Mouse (Mus musculus) liver, embryonic 14.5 days (tissue): ENCODE results near the gene Zic5. TPM values are rescaled to one million over a fixed set of nuclear protein-coding genes. Genes with fewer than 3 reads are reported as not detected.

ENCODE experiments used
- ATAC-seq: fragments of 200-750 bp; cut with Nextera tagmentation; 2 replicates; pipeline ENCODE4 v1.8.0; 2017; ENCODE audit warnings: moderate number of reproducible peaks, mild to moderate bottlenecking, moderate library complexity; ENCODE audit not compliant: insufficient read depth
- DNase-seq, 3 experiments: peaks; one replicate each; pipeline ENCODE4 v3.0.0-alpha.2; 2012 to 2013; ENCODE audit warnings: low read depth in 3 of 3, low spot score in 3 of 3
- H3K27ac ChIP-seq: fragments of 300-500 bp; sonication (generic); 2 replicates; pipeline ENCODE4 v1.5.1; 2014; ENCODE audit warnings: moderate library complexity, mild to moderate bottlenecking, control low read depth, inconsistent platforms
- H3K27me3 ChIP-seq: fragments of 300-500 bp; sonication (generic); 2 replicates; pipeline ENCODE4 v1.6.1; 2014; ENCODE audit warnings: mild to moderate bottlenecking, low read length, moderate library complexity; ENCODE audit not compliant: control insufficient read depth, insufficient read depth
- H3K36me3 ChIP-seq: fragments of 300-500 bp; sonication (generic); replicated peaks from 2 replicates; pipeline ENCODE4 v1.6.1; 2014; ENCODE audit warnings: low read depth; ENCODE audit not compliant: control insufficient read depth, insufficient read depth
- H3K4me1 ChIP-seq, 2 experiments: fragments of 200-500 bp in 1 of 2; fragments of 300-500 bp in 1 of 2; sonication (generic) in 1 of 2; replicated peaks; 2 replicates each; pipeline ENCODE4 v1.6.1; 2012 to 2014; ENCODE audit warnings: antibody characterized with exemption in 1 of 2, inconsistent platforms in 1 of 2, low read length in 1 of 2; ENCODE audit not compliant: control insufficient read depth in 2 of 2, insufficient read depth in 2 of 2
- H3K4me2 ChIP-seq: fragments of 300-500 bp; sonication (generic); 2 replicates; pipeline ENCODE4 v1.6.1; 2014; ENCODE audit warnings: low read depth, mild to moderate bottlenecking, control low read depth, moderate library complexity
- H3K4me3 ChIP-seq, 2 experiments: fragments of 200-500 bp in 1 of 2; fragments of 300-500 bp in 1 of 2; sonication (generic) in 1 of 2; 2 replicates each; pipeline ENCODE4 v1.5.1; 2012 to 2014; ENCODE audit warnings: low read depth in 2 of 2, low read length in 2 of 2, mild to moderate bottlenecking in 2 of 2, control low read depth in 1 of 2, inconsistent platforms in 1 of 2, moderate library complexity in 1 of 2; ENCODE audit not compliant: insufficient read depth in 1 of 2
- H3K9ac ChIP-seq: fragments of 300-500 bp; sonication (generic); replicated peaks from 2 replicates; pipeline ENCODE4 v1.6.1; 2014; ENCODE audit warnings: mild to moderate bottlenecking, control low read depth, moderate library complexity
- H3K9me3 ChIP-seq: fragments of 300-500 bp; sonication (generic); 2 replicates; pipeline ENCODE4 v1.6.1; 2016; ENCODE audit warnings: low read length, mixed read lengths; ENCODE audit not compliant: control insufficient read depth
- CTCF ChIP-seq: IDR thresholded peaks from 2 replicates; pipeline ENCODE4 v1.5.1; 2016; ENCODE audit warnings: antibody characterized with exemption, low read depth, control low read depth
- EP300 ChIP-seq: IDR thresholded peaks from 2 replicates; pipeline ENCODE4 v1.6.1; 2016; ENCODE audit warnings: antibody characterized with exemption, low read depth
- WGBS: fragments of 180-500 bp; shearing (Covaris S2); extraction: QIAGEN DNeasy Blood & Tissue Kit; methylation state at CpG from one replicate; pipeline ENCODE4 v1.1.7; 2014; ENCODE audit not compliant: insufficient replicate concordance; 5-methylcytosine and 5-hydroxymethylcytosine counted together
- polyA plus RNA-seq, 2 experiments: library from polyadenylated mRNA; depleted of rRNA in 1 of 2; stranded (reverse) in 1 of 2; unstranded in 1 of 2; fragments of >200 nt; fragmentation: Nextera tagmentation in 1 of 2; extraction: Ambion mirVana in 1 of 2; gene quantifications; 2 replicates each; pipeline versions ENCODE4 v1.2.1 to v1.2.3; 2012 to 2014

Zic5 gene
- polyA plus RNA-seq, 2 experiments = not detected

- TF ChIP-seq EP300 (no peak), CTCF (no peak)
- peaks cover 40% of the 10 kb centered on the region for H3K27me3 ChIP-seq
- H3K9ac ChIP-seq = no peak overlapping the region
- no peak overlapping the region for H3K4me3 ChIP-seq
- WGBS = 58% methylated on average over 4 of the region's 4 CpGs
- DNase-seq (no peak), ATAC-seq (no peak)
- no peaks in the 10 kb centered on the region for H3K9me3 ChIP-seq
- no peaks in the 10 kb centered on the region for H3K36me3 ChIP-seq
- no peaks in the 10 kb centered on the region for H3K4me1 ChIP-seq
- H3K27ac ChIP-seq = no peak overlapping the region
- H3K4me2 ChIP-seq = no peak overlapping the region
Observed at GRCm38 (mm10) chr14:122455562-122455958, 9.9 kb downstream of the Zic5 start.

- Histone ChIP-seq H3K27ac (no peak overlapping the region), H3K9me3 (no peaks in the 10 kb centered on the region), H3K4me1 (no peaks in the 10 kb centered on the region), H3K36me3 (no peaks in the 10 kb centered on the region), H3K27me3 (peaks cover 45% of the 10 kb centered on the region), H3K4me3 (no peak overlapping the region), H3K4me2 (no peak overlapping the region), H3K9ac (no peak overlapping the region)
- TF ChIP-seq EP300 = no peak
- no peak for TF ChIP-seq CTCF
- ATAC-seq (no peak), DNase-seq (no peak)
- 54% methylated on average over 10 of the region's 10 CpGs for WGBS
Observed at GRCm38 (mm10) chr14:122454901-122455561, 10.4 kb downstream of the Zic5 start.

- Histone ChIP-seq H3K4me3 (no peak overlapping the region), H3K4me2 (peak overlapping the region; percentile 25; the same call in 1 of the 2 replicates), H3K9ac (no peak overlapping the region), H3K9me3 (no peaks in the 10 kb centered on the region), H3K36me3 (no peaks in the 10 kb centered on the region), H3K27ac (no peak overlapping the region), H3K4me1 (no peaks in the 10 kb centered on the region), H3K27me3 (peaks cover 53% of the 10 kb centered on the region)
- no peak for ATAC-seq
- WGBS = 17% methylated on average over 12 of the region's 12 CpGs
- TF ChIP-seq CTCF = no peak
- TF ChIP-seq EP300 = no peak
- no peak for DNase-seq
Observed at GRCm38 (mm10) chr14:122453996-122454738, 11.3 kb downstream of the Zic5 start.

- H3K27me3 ChIP-seq = peaks cover 56% of the 10 kb centered on the region
- H3K9me3 ChIP-seq = no peaks in the 10 kb centered on the region
- no peak overlapping the region; a peak in 1 of 4 replicates for H3K4me3 ChIP-seq
- no peak for DNase-seq
- 0 out of 2 replicates have a peak, but pooled peaks have one; percentile 14 for TF ChIP-seq CTCF
- no peak for TF ChIP-seq EP300
- H3K9ac ChIP-seq = no peak overlapping the region
- peak overlapping the region; percentile 25; the same call in 1 of the 2 replicates for H3K4me2 ChIP-seq
- 8% methylated on average over 32 of the region's 32 CpGs for WGBS
- no peak for ATAC-seq
- H3K27ac ChIP-seq = no peak overlapping the region
- H3K4me1 ChIP-seq = no peaks in the 10 kb centered on the region
- no peaks in the 10 kb centered on the region for H3K36me3 ChIP-seq
Observed at GRCm38 (mm10) chr14:122453388-122453995, 12.0 kb downstream of the Zic5 start.
